Mouse (Mus musculus): Measurements from ENCODE around the gene 2610528A11Rik. TPM values are rescaled to one million over a fixed set of nuclear protein-coding genes. Genes with fewer than 3 reads are reported as not detected.

The 2610528A11Rik gene
- total and polyA plus RNA-seq, 3 experiments, result 0.14 TPM; not detected in 2

- no peaks in the 10 kb centered on the region for H3K79me2 ChIP-seq (ENCODE audit: control insufficient read depth, insufficient read depth, low read length, poor library complexity)
- no peaks in the 10 kb centered on the region for H3K4me1 ChIP-seq (ENCODE audit: control insufficient read depth in 1 of 2, insufficient read depth in 2 of 2, low read length in 2 of 2)
- no peak overlapping the region for H3K9ac ChIP-seq (ENCODE audit: control insufficient read depth, low read depth, low read length, poor library complexity, severe bottlenecking)
- no peak overlapping the region for H3K4me3 ChIP-seq (ENCODE audit: control insufficient read depth in 1 of 2, insufficient read depth in 1 of 2, low read depth in 2 of 2, low read length in 2 of 2)
- no peaks in the 10 kb centered on the region for H3K9me3 ChIP-seq (replicated peaks; ENCODE audit: insufficient read depth, low read length)
- H3K27me3 ChIP-seq (ENCODE audit: control insufficient read depth in 1 of 2, insufficient read depth in 2 of 2, low read length in 2 of 2), result no peaks in the 10 kb centered on the region
- no peaks in the 10 kb centered on the region for H3K36me3 ChIP-seq (ENCODE audit: control insufficient read depth in 1 of 2, insufficient read depth in 2 of 2, low read length in 2 of 2)
- DNase-seq (ENCODE audit: low read depth, low spot score), result no peak
- TF ChIP-seq MAZ (IDR thresholded peaks at IDR 0.05; ENCODE audit: low read depth, low read length), result no peak
- TF ChIP-seq CHD1 (IDR thresholded peaks at IDR 0.05; ENCODE audit: low read depth, low read length), result no peak
- TF ChIP-seq MAFK (IDR thresholded peaks at IDR 0.05; ENCODE audit: borderline replicate concordance, low read depth, low read length), result no peak
- TF ChIP-seq ETS1 (IDR thresholded peaks at IDR 0.05; ENCODE audit: low read depth, low read length), result no peak
- no peak for TF ChIP-seq EP300 (IDR thresholded peaks at IDR 0.05; ENCODE audit: low read depth in 1 of 2, low read length in 2 of 2)
- no peak for TF ChIP-seq POLR2A (IDR thresholded peaks at IDR 0.05; ENCODE audit: control insufficient read depth in 1 of 2, insufficient read depth in 1 of 2, low read depth in 1 of 2, low read length in 2 of 2, poor library complexity in 1 of 2)
- no peak for TF ChIP-seq USF1 (IDR thresholded peaks at IDR 0.05; ENCODE audit: low read depth, low read length)
- TF ChIP-seq BHLHE40 (IDR thresholded peaks at IDR 0.05; ENCODE audit: borderline replicate concordance, low read depth, low read length), result no peak
- TF ChIP-seq SIN3A (IDR thresholded peaks at IDR 0.05; ENCODE audit: low read length), result no peak
- no peak for TF ChIP-seq GABPA (IDR thresholded peaks at IDR 0.05; ENCODE audit: low read depth, low read length)
- no peak for TF ChIP-seq E2F4 (IDR thresholded peaks at IDR 0.05; ENCODE audit: borderline replicate concordance, low read depth, low read length)
- TF ChIP-seq ZC3H11A (IDR thresholded peaks at IDR 0.05; ENCODE audit: low read depth, low read length), result no peak
- no peak for TF ChIP-seq KAT2A (conservative IDR thresholded peaks at IDR 0.05; ENCODE audit: low read depth, low read length)
- TF ChIP-seq CTCF (IDR thresholded peaks at IDR 0.05 in 2 of 3, conservative IDR thresholded peaks at IDR 0.05 in 1 of 3; ENCODE audit: control insufficient read depth in 1 of 3, insufficient read depth in 1 of 3, low read depth in 2 of 3, low read length in 3 of 3, poor library complexity in 1 of 3, severe bottlenecking in 1 of 3), result no peak
- TF ChIP-seq TAL1 (IDR thresholded peaks at IDR 0.05; ENCODE audit: low read length), result no peak
- TF ChIP-seq MAX (IDR thresholded peaks at IDR 0.05; ENCODE audit: low read length), result no peak
- TF ChIP-seq CHD2 (IDR thresholded peaks at IDR 0.05; ENCODE audit: low read length), result no peak
- TF ChIP-seq ZMIZ1 (IDR thresholded peaks at IDR 0.05; ENCODE audit: low read depth, low read length), result no peak
- no peak for TF ChIP-seq TBP (IDR thresholded peaks at IDR 0.05; ENCODE audit: low read depth, low read length)
- no peak for TF ChIP-seq RCOR1 (IDR thresholded peaks at IDR 0.05; ENCODE audit: low read depth, low read length)
- H3K27ac ChIP-seq (ENCODE audit: control insufficient read depth, low read depth, low read length), result no peak overlapping the region
Measured at GRCm38 (mm10) chr14:37101531-37101930, 12.3 kb downstream of the 2610528A11Rik start.

- no peak for TF ChIP-seq RCOR1 (IDR thresholded peaks at IDR 0.05; ENCODE audit: low read depth, low read length)
- TF ChIP-seq KAT2A (conservative IDR thresholded peaks at IDR 0.05; ENCODE audit: low read depth, low read length), result no peak
- TF ChIP-seq SIN3A (IDR thresholded peaks at IDR 0.05; ENCODE audit: low read length), result no peak
- TF ChIP-seq TAL1 (IDR thresholded peaks at IDR 0.05; ENCODE audit: low read length), result no peak
- TF ChIP-seq ETS1 (IDR thresholded peaks at IDR 0.05; ENCODE audit: low read depth, low read length), result no peak
- TF ChIP-seq TBP (IDR thresholded peaks at IDR 0.05; ENCODE audit: low read depth, low read length), result no peak
- TF ChIP-seq SMC3 (IDR thresholded peaks at IDR 0.05; ENCODE audit: low read depth, low read length), result no peak
- TF ChIP-seq NELFE (IDR thresholded peaks at IDR 0.05; ENCODE audit: low read depth, low read length), result no peak
- TF ChIP-seq RAD21 (IDR thresholded peaks at IDR 0.05; ENCODE audit: low read depth, low read length), result no peak
- no peak for TF ChIP-seq MAX (IDR thresholded peaks at IDR 0.05; ENCODE audit: low read length)
- TF ChIP-seq POLR2AphosphoS5 (IDR thresholded peaks at IDR 0.05; ENCODE audit: borderline replicate concordance, low read depth, low read length), result no peak
- no peak for TF ChIP-seq CTCF (IDR thresholded peaks at IDR 0.05 in 2 of 3, conservative IDR thresholded peaks at IDR 0.05 in 1 of 3; ENCODE audit: control insufficient read depth in 1 of 3, insufficient read depth in 1 of 3, low read depth in 2 of 3, low read length in 3 of 3, poor library complexity in 1 of 3, severe bottlenecking in 1 of 3)
- TF ChIP-seq MYB (IDR thresholded peaks at IDR 0.05; ENCODE audit: low read depth, low read length), result no peak
- TF ChIP-seq ZKSCAN1 (IDR thresholded peaks at IDR 0.05; ENCODE audit: low read depth, low read length), result no peak
- TF ChIP-seq GABPA (IDR thresholded peaks at IDR 0.05; ENCODE audit: low read depth, low read length), result no peak
- H3K79me2 ChIP-seq (ENCODE audit: control insufficient read depth, insufficient read depth, low read length, poor library complexity), result no peaks in the 10 kb centered on the region
- no peak within 1 kb of the TSS for H3K27ac ChIP-seq (ENCODE audit: control insufficient read depth, low read depth, low read length)
- H3K4me1 ChIP-seq (ENCODE audit: control insufficient read depth in 1 of 2, insufficient read depth in 2 of 2, low read length in 2 of 2), result no peaks in the 10 kb centered on the region
- no peak within 1 kb of the TSS for H3K4me3 ChIP-seq (ENCODE audit: control insufficient read depth in 1 of 2, insufficient read depth in 1 of 2, low read depth in 2 of 2, low read length in 2 of 2)
- no peaks in the 10 kb centered on the region for H3K27me3 ChIP-seq (ENCODE audit: control insufficient read depth in 1 of 2, insufficient read depth in 2 of 2, low read length in 2 of 2)
- H3K36me3 ChIP-seq (ENCODE audit: control insufficient read depth in 1 of 2, insufficient read depth in 2 of 2, low read length in 2 of 2), result no peaks in the 10 kb centered on the region
- DNase-seq (ENCODE audit: low read depth, low spot score), result no peak
- no peak within 1 kb of the TSS for H3K9ac ChIP-seq (ENCODE audit: control insufficient read depth, low read depth, low read length, poor library complexity, severe bottlenecking)
- H3K9me3 ChIP-seq (replicated peaks; ENCODE audit: insufficient read depth, low read length), result no peaks in the 10 kb centered on the region
Measured at GRCm38 (mm10) chr14:37097956-37098530, 15.8 kb downstream of the 2610528A11Rik start, which contains the start of gene Cdhr1. Gene Cdhr1, minus strand, starts transcription at chr14:37098347.

All from MEL (cell line).